Mouse (Mus musculus): Measurements from ENCODE around the gene Ncbp1.

- TF ChIP-seq CTCF (IDR thresholded peaks at IDR 0.05; ENCODE audit: low read depth): no peak
- no peak for TF ChIP-seq EP300 (optimal IDR thresholded peaks at IDR 0.05)
Measured at GRCm38 (mm10) chr4:46181168-46181567, 42.8 kb downstream of the Ncbp1 start.

Measured in stomach, postnatal 0 days (tissue).